Mouse (Mus musculus): ENCODE measurements around the gene Slc30a4.

The Slc30a4 gene

DNA sequence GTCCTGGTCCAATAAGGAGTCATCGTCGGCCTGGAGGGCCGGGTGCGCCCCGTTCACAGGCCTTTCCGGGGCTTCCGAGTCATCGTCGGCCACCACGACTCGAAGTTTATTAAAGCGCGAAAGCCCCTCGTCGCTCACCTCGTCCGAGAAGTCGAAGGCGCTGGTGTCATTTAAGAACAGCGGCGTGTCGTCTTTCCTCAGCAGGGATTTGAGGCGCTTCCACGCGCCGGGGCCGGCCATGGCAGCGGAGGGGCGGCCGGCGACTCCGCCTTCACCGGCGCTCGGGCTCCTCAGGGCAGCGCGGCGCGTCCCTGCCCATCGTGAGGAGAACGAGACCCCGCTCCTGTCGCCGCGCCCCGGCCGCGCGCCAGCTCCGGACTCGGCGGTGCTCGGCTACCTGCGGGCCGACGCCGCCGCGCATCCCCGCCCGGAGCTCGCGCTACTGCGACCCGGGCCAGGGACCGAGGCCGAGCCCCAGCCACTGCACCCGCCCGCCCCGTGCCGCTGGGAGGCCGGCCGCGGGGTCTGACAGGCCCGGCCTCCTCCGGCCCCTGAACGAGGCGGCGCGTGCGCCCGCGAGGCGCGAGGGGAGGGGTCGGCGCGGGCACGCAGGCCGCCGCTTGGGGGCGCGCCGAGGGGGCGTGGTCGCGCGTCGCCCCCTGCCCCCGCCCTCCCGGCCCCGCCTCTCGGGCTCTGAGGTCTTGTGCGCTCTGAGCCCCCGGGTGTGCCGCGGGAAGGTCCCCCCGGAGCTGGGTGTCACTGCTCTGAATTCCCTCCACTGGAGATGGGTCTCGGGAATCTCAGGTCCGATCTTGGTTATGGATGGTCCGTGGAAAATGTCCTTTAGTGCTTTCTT, at the start of gene Slc30a4:
TSS of gene Slc30a4 (minus strand) at position 483 of the 856 bp plus-strand sequence.
- peak; percentile 53 for DNase-seq (ENCODE audit: low read depth, low spot score)

DNA sequence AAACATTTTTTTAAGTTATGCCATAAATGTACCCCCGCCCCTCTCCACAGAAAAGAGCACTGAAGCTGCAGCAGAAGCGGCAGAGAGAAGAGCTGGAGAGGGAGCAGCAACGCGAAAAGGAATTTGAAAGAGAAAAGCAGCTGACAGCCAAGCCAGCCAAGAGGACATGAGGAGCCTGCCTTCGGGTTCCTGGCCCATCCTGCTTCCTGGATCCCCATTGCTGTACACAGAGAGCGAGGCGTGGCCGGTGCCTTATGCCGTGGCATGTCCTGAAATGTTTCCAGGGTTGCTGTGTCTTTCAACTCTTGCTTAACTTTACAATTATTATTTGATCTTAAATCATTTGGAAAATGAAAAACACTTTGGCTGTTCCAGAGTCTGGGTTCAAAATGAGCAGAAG, 44.0 kb upstream of the Slc30a4 start:
- DNase-seq (ENCODE audit: low read depth, low spot score) = no peak

DNA sequence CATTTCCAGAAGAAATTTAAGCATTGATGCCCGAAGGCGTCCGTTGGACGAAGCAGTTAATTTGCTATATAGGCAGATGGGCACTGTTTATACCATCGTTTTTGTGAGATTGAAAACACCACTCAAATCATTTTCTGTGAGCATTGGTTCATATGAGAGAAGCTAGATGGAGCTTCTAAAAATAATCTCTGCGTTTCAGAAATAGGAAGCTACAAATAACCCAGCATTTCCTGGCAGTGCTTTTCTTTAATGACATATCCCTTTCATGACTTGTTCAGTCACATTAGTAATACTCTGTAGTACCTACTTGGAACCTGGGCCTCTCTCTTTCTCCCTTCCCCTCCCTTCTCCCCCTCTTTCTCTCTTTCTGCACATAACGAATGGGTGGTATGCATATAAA, 36.6 kb upstream of the Slc30a4 start:
- DNase-seq (ENCODE audit: low read depth, low spot score) = no peak

DNA sequence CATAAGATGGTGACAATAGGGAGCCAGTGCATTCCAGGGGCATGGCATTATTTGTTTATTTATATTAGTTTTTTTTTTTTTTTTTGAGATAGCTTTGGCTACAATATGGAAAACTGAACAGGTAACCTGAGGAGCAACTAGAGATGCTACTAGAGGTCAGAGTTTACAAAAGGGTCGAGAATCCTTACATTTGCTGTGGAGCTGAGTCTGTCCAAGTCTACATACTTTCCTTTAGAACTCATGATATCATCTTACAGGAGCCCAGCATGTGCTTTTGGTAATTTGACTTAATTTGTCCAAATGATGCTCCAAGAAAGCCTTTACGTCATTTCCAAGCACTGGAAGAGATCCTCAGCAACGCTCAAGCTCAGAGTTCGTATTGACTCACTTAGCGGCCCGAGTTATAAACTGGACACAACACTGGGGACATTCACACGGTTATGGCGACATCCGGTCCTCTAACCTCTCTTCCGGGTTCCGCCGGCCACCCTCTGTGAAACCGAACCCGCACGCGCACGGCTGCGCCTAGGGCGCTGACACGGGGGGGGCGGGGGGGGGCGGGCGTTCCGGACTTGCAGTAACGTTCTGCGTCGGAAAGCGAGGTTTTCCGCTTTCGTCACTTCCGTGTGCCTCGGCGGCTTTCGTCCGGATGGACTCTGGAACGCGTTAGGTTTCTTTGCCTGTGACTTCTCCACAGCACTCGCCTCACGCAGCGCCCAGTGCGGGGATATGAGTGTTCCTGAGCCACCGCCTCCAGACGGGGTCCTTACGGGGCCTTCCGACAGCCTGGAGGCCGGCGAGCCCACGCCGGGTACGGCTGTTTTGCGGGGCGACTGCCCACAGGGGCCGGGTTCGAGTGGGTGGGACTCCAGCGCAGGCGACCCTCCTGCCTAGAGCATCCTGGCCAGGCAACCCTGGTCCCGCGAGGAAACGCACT, 35.7 kb upstream of the Slc30a4 start, which contains the start of gene Bloc1s6:
TSS of gene Bloc1s6 (plus strand) at position 610 of the 937 bp plus-strand sequence.
- peak; percentile 89 for DNase-seq (ENCODE audit: low read depth, low spot score)

DNA sequence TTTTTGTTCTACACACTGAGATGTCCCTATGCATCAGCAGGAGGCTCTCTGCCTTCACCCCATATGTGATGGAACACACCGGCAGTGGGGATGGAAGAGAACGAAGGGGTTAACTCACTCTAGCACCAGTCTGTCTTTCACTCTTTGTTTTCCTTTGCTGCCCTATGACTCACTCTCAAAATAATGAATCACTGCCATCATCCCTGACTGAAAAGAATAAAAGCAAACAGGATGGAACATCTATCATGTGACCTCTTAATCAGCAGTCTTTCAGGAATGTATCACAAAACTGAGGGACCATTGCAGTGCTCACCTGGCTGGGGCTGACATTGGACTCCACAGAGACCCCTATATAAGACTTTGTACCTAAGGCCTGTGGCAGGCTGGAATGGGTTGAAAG, 29.0 kb upstream of the Slc30a4 start:
- DNase-seq (ENCODE audit: low read depth, low spot score) = no peak

DNA sequence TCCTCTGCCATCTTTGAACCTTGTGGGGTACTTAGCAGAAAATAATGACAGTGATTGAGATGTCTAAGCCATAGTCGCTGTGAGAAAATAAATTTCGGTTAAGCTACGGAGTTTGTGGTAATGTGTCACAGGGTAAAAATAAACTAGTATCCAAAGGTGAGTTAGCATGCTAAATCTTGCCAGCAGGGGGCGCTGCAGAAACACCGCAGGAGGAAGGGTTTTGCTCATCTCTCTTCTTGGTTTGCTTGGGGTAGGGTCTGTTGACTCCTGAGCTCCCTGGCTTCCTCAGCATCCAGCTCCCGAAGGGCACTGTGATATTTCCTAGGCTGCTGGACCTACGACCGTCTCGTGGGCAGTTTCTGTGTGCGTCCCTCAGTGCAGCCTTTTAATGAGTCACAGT, 23.1 kb upstream of the Slc30a4 start:
- DNase-seq (ENCODE audit: low read depth, low spot score) = peak; percentile 14

DNA sequence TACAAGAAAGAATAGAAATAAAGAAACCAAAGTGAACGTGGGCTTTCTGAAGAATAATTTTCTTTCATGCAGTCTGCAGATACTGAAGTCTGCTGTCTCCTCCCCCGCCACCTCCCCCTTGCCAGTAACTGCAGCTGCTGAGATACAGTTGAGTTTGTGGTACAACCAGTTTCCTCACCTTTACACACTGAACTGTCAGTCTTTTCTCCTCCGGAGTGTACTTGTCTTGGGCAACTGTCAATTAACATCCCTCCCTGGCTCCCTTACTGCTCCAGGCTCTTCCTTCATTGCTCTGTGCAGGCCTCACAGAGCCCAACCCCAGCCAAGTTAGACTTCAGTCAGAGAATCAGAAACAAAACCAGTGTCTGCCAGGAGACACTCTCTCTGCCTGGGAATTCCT, 18.1 kb upstream of the Slc30a4 start:
- no peak for DNase-seq (ENCODE audit: low read depth, low spot score)

DNA sequence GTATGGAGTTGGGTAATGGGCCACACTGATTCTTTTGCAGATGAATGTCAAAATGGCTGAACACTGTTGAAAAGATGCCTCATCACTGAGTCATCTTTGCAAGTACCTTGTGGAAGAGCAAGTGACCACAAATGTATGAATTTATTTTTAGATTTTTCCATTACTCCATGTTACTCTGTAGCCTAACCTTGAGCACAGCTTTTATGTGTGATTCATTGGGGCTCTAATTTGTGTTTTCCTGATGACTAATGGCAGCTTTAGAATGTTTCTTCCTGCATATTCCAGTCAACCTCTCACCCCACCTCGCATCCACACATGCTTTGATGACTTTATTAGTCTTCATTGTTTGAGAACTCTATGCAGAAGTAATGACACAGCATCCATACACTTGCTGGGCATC, 16.8 kb upstream of the Slc30a4 start:
- DNase-seq (ENCODE audit: low read depth, low spot score) = no peak

DNA sequence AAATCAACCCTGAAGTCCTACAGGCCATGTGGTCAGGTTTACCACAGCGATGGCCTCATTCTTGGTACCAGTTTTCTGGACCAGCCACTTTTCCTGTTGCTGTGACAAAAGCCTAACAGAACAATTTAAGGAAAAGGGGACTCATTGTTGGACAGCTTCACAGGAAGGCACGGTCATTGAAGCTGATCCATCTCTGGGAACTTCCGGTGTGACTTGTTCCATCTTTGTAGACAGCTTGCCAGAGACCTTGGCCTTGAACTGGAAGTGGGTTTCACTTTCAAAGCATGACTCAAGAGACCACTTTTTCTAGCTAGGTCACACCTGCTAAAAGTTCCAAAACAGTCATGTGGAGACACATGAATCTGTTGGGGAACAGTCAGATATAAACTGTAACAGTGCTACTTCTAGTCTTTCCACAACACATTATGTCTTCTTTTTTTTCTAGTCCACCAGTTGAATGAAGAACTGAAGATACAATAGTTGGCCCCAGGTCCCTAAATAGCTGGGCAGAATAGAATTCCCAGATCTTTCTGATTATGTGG, 13.9 kb upstream of the Slc30a4 start:
- DNase-seq (ENCODE audit: low read depth, low spot score) = no peak

DNA sequence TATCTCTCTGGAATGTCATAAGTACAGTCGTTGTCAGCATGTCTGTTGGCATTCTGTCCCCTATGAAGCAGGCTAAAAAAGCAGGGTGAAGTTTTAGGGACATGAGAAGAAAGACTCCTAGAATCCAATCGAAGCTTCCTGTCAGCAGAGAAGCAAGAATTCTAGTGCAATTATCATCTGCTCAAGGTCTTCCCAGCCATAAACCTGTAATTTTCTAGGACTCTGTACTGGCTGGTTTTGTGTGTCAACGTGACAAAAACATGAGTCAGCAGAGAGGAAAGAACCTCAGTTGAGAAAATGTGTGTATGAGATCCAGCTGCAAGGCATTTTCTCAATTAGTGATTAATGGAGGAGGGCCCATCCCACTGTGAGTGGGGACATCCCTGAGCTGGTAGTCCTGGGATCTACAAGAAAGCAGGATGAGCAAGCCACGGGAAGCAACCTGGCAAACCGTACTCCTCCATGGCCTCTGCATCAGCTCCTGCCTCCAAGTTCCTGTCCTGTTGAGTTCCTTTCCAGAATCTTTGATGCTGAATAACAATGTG, 12.8 kb upstream of the Slc30a4 start:
- DNase-seq (ENCODE audit: low read depth, low spot score) = no peak

DNA sequence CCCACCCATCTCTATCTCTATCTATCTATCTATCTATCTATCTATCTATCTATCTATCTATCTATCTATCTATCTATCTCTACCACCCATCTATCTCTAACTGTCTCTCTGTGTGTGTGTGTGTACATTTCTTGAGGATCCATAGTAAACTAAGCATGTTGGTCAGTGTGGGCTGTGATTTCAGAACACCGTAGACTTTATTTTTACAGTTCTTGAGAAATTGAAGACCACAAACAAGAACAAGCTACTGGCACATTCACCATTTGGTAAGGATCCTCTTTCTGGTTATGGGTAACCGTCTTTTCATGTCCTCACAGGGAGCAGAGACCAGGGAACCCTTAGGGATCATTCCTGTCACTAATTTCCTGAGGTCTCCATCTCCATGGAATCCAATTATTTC, 10.4 kb upstream of the Slc30a4 start:
- no peak for DNase-seq (ENCODE audit: low read depth, low spot score)

DNA sequence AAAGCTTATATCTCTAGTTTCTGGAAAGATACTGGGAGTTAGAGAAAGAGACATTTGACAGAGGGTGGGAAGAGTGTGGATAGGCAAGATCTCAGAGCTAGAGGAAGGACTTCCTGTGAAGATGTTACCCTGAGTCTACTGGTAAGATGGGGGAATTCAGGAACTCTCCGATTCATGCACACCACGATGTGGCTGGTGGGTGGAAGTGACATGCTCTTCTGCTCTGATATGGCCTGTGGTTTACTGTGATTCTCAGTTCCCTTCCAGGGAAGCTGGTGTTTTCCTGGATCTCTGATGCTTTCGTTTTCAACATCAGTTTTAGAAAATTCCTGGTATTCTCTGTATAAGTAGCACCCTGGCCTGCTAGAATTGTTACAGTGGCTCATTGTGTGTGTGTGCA, 9.4 kb upstream of the Slc30a4 start:
- no peak for DNase-seq (ENCODE audit: low read depth, low spot score)

DNA sequence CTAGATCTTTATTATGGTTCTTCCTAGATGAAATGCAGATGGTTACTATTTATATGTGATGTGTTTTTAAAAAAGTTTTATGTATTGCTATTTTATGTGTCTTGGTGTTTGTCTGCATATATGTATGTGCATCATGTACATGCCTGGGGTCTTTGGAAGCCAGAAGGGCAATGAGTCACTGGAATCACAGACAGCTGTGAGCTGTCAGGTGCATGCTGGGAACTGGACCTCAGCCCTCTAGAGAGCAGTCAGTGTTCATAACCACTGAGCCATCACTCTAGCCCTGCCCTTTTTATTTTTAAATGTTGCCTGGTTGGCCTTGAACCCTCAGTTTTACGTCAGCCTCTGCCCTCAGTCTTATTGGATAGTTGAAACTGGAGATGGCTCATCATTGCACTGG, 6.7 kb upstream of the Slc30a4 start:
- no peak for DNase-seq (ENCODE audit: low read depth, low spot score)

DNA sequence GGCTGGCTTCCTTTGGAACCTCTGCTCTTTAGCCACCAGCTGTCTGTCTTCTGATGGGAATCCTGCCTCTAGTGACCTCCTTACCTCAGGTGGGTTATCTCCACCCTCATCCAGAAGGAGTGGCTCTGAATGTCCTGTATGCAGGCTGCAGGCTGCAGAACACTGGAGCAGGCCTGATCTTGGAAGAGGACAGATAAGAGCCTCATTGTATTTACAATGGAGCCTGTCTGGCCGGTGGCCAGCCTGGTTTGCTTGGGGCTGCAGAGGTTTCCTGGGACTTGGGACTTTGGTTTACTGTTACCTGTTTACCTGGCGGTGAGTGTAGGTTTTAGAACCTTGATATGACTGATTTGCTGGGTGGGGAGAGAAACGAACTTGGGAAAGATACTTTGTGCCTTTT, 5.6 kb upstream of the Slc30a4 start:
- no peak for DNase-seq (ENCODE audit: low read depth, low spot score)

DNA sequence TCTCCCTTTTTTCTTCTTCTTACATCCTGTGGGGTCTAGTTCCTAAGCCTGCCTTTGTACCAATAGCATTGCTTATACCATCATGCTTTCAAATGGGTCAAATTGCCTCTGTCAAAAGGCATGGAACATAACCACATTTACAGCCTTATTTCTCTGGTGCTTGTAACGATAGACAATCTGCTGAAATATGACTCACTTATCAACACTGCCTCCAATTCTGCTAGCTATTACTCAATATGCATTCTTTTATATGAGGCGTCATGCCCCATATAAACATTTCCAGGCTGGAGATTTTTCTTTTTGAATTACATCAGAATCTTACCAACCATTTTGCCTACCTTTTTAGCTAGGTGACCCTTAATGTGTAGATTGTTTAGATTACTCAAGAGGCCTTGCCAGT, 2.1 kb upstream of the Slc30a4 start:
- no peak for DNase-seq (ENCODE audit: low read depth, low spot score)

DNA sequence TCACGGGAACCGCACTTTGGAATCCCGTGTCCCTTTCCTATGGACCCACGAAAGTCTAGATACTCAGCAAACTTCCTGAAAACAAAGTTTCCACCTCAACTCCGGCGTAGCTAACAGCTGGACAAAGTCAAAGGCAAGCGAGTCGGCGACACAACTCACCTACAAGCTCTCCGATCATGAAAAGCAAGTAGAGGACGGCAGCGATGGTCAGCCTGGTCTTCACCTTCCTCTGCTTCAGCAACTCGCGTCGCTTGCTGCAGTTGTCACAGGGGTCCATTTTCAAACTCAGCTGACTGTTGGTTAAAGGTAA, 637 bp downstream of the Slc30a4 start:
- no peak for DNase-seq (ENCODE audit: low read depth, low spot score)

DNA sequence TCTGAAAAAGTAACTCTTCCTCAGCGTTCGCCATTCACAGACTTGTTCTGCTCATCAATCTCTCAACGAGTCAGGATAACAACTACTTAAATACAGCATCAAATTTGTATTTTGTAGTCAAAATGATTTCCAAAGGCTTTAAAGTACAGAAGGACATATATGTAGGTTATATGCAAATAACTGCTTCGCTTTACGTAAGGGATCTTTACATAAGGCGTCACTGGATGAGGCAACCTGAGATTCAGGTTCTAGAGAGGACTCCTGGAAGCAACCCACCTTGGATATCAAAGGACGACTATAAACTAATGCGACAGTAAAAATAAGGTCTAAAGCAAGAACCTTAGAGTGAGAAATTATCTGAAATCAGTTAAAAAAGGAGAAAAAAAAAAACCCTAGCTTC, 1.5 kb downstream of the Slc30a4 start:
- DNase-seq (ENCODE audit: low read depth, low spot score) = no peak

DNA sequence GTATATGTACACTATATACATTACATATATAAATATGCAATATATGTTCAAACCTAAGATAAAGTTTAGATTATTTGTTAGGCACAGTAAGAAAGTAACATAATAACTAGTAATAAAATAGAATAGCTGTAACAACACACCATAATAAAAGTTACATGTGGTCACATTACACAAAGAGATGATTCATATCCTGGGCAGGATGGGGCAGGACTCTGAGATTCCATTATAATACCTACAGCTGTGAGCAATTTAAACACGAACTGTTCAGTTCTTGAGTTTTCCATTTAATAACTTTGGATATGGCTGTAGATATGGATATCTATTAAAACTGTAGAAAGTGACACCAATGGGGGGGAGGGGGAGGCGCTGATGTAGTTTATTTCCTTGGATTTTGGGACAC, 4.9 kb downstream of the Slc30a4 start:
- DNase-seq (ENCODE audit: low read depth, low spot score) = no peak

DNA sequence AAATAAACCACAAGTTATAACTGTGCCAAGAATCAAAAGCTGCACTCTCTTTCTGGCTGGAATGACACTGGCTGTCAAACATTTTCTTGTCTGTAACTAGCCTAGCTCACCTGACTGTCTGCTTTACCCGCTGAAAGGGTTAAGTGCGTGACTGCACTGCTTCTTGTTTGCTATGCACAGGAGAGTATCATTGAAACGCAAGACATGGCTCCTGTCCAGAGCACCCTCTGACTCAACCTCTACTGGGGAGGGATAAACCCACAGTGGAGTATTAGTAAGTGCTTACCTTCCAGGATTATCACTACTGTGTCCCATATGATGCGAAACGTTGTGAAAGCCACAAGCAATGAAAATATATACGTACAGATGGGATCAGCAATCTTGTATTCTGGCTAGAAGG, 15.8 kb downstream of the Slc30a4 start:
- no peak for DNase-seq (ENCODE audit: low read depth, low spot score)

DNA sequence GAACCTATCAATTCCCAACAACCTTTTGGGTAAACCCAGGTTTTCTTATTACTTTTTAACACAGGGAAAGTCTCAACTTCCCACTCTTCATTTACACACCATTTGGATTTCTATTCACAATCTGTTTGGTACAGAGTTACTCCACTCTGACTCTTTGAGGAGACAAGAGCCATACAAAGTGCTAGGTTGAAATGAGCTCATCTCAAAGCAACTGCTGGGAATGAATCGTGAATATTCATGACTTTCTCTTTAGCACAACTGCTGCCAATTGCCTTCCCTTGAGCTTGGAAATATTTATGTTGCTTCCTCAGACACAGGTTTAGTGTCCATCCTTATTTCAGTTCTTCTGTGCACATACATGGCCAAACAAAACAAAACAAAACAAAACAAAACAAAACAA, 18.8 kb downstream of the Slc30a4 start:
- DNase-seq (ENCODE audit: low read depth, low spot score) = no peak

DNA sequence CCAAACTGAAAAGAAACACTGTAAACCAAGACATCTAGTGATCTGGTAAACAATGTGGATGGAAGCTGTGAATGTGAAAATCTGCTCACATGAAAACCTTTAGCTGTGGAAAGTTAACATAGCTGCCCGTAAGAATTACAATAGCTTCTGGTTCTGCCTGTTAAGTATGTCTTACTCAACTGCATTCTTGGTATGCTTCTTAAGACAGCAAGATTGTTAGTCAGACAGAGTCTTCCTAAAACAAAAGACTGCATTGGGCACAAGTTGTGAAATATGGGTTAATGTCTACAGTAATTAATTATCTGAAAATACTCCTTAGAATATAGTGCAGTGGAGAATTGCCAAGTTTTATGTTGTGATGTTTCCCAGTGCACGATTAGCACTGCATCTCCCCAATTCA, 19.9 kb downstream of the Slc30a4 start:
- no peak for DNase-seq (ENCODE audit: low read depth, low spot score)
